Mouse (Mus musculus) MEL (cell line): ENCODE measurements around the gene Olfr91.

Experiments
- EP300 ChIP-seq, 2 experiments: IDR thresholded peaks; 2 replicates each; pipeline ENCODE4 v1.6.1; 2011; ENCODE audit warnings: improper control_type of control experiment in 2 of 2, low read length in 2 of 2, low read depth in 1 of 2, mild to moderate bottlenecking in 1 of 2
- POLR2A ChIP-seq, 2 experiments: IDR thresholded peaks; 2 replicates each; pipeline ENCODE4 v1.6.1; 2011 to 2012; ENCODE audit warnings: low read length in 2 of 2, mild to moderate bottlenecking in 2 of 2, control low read depth in 1 of 2, improper control_type of control experiment in 1 of 2, low read depth in 1 of 2, moderate library complexity in 1 of 2; ENCODE audit not compliant: control insufficient read depth in 1 of 2, insufficient read depth in 1 of 2, poor library complexity in 1 of 2

GRCm38 (mm10) chr17:37067861-37068260 is 30.2 kb downstream of the Olfr91 start:
- TF ChIP-seq POLR2A (IDR thresholded peaks at IDR 0.05; ENCODE audit: control insufficient read depth in 1 of 2, insufficient read depth in 1 of 2, low read depth in 1 of 2, low read length in 2 of 2, poor library complexity in 1 of 2): no peak
- TF ChIP-seq EP300 (IDR thresholded peaks at IDR 0.05; ENCODE audit: low read depth in 1 of 2, low read length in 2 of 2): no peak
